Mouse (Mus musculus) embryo, embryonic 10 days (tissue): Measurements from ENCODE around the gene Slc16a6.

Source experiments
- DNase-seq: peaks from one replicate; pipeline ENCODE4 v3.0.0-alpha.2; 2015; ENCODE audit warnings: low spot score

Slc16a6 gene

DNA sequence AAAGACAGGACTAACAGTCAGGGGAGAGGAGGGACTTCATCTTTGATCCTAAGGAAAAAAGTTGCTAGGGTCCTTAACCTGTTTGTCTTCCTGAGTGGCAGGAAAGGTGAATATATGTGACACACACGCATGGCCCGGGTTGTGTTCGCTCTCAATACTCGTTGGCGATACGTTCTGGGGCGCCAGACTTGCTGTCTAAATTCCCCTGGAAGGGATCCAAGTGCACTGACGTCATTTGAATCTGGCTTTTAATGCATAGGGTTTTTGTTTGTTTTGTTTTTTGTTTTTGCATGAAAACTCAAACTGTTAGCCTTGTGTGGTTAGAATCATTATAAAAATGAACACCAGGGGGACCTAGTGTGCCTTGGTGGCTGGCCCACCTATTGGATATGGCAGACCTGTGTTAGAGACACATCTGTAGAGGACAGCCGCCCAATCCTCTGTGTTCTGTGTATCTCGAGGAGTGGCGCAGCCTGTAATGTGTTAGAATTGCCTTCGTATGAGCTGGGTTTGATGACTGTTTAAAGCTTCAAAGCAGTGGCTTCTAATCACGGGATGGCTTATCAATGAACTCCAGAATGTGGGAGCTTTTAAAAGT is 27.9 kb downstream of the Slc16a6 start:
- peak; percentile 68 for DNase-seq

DNA sequence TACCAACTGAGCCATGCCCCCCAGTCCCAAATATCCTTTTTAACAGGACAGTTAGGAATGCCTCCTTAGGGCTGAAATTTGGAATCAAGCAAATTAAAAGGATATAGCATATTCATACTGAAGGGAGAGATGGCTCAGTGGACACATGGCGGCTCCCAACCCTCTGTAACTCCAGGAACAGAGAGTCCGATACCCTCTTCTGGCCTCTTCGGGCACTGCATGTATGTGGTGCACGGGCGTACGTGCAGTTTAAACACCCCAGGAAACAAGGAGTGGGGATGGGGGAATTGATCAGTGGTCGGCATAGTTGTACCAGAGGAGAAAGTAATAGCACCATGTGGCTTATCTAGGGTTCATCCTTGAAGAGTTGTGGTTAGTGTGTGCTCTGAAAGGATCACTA is 28.8 kb downstream of the Slc16a6 start:
- peak; percentile 60 for DNase-seq

DNA sequence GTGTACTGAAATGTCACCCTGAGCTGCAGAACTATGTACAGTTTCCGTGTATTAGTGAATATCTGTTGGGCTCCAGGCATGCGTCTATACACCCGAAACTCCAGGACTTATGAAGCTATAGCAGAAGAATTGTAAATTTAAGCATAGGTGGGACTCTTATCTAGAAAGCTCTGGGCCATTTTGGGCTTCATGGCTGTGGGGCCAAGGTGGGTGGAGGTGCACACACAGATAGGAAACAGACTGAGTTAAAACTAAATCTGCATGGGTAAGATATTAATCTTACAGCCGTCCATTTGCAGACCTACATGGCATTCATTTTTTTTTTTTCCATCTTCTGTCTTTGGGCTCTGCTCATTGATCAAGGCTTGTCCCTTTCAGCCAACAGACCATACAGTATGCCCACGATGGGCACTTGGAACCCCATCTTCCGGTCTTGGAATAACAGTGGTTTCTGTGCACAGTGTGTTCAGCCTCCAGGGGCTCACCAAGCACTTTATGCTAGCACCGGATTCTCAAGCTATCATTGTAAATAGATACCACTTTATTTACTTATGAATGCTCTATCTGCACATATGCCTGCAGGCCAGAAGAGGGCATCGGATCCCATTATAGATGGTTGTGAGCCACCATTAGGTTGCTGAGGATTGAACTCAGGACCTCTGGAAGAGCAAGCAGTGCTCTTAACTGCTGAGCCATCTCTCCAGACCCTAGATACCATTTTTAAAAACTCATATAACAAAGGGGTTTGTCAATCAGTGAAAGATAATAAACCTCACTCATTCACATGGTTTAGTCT is 29.7 kb downstream of the Slc16a6 start:
- DNase-seq = no peak

DNA sequence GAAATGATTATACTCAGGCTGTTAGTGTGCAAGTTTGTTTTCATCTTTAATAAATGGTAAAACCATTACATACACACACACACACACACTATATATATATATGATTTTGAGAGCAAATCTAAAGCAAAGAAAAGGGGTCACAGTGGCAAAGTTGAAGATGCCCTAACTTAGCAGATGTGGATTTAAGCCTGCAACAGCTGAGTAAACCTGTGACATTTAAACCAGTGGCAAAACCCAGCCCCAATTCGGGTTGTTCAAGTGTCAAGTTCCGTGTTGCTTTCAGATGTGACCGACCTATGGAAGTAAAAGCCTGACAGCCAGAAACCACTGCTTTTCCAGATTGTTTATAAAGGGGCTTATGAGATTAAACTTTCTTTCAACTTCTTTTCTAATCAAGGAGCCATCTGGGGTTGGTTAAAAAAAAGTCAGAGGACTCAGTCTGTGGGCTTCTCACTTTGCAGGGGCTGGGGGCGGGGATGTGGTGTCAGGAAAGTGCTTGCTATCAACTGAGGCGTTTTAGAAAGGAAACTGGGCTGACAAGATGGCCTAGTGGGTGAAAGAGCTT is 31.1 kb downstream of the Slc16a6 start:
- DNase-seq = no peak

DNA sequence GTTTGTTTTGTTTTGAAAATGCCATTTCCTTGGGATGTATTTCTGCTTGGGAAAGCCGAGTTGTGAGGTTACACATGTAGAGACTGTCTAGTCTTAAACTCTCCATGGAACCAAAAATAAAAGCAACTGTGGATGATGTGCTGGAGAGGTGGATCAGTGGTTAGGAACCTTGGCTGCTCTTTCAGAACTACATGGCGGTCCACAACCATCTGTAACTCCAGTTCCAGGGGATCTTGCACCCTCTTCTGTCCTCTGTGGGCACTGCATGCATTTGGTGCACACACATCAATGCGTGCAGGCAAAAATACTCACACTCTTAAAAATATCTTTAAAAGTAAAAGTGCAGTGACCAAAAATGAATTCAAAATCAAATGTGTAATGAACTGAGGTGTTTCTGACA is 32.3 kb downstream of the Slc16a6 start:
- peak; percentile 70 for DNase-seq

DNA sequence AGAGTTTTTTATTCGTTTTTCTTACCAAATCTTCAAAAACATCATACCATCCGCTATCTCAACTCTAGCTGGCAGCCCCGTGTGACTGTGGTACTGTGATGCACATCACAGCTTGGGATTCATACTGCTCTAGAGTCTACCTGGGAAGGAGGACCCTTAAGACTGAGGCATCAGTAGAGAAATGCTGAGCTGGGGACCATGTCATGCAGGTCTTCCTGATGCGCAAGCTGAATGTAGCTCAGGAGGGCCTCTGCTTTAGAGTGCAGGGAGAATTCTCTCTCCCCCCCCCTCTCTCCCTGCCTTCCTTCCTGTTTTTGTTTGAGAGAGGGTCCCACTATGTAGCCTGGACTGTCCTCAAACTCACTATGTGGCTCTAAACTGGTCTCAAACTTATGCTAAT is 32.8 kb downstream of the Slc16a6 start:
- no peak for DNase-seq

DNA sequence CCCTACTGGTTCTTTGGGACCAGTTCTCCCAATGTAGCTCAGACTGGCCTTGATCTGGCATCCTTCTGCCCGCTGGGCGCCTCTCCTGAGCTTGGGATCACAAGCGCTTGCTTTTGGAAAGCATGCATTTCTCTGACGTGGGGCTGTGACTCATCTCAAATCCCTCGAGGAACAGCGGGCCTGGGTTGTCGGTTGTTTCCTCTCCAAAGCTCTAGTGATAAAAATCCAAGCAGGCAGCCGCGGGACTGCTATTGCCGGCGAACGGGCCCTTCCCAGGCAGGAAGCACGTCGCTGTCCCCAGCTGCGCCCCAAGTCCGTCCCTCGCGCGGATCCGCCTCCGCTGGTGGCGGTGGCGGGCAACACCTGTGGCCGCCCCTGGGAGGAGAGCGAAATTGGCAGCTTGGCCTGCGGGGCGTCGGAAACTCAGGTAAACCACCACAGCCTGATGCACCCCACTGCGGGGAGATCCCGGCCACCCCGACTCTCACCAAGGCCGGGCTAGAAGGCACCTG is 33.5 kb downstream of the Slc16a6 start:
- DNase-seq = peak; percentile 63

DNA sequence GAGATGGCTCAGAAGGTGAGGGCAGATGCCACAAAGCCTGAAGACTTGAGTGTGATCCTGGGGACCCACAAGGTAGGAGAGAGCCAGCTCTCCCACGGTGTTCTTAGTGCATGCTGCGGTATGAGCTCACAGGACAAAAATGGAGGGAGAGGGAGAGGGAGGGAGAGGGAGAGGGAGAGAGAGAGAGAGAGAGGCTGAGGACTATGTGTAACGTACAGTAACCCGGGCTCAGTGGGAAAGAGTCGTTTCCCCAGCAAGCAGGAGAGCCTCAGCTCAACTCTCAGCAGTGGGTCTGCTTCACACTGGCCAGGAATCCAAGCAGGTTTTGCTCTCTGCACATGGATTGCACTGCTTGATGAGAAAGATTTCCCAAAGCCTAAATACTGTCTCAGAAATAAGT is 34.2 kb downstream of the Slc16a6 start:
- DNase-seq = no peak

DNA sequence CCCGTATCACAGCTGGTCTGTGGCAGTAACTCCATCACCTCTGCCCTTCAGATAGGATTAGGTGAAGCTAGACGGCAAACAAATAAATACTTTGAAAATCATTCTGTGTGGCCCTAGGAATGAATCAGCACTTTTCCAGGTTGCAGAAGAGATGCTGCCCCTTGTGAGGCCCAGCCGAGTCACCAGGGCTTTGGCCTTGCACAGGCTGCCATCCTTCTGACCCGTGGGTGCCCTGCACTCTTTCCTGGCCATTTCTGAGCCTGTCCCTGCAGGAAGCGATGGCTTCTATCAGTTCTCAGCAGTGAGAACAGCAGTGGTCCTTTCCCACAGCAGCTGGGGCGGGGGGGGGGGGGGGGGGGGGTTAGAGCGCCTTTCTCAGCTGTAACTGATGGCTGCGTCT is 36.5 kb downstream of the Slc16a6 start:
- no peak for DNase-seq

DNA sequence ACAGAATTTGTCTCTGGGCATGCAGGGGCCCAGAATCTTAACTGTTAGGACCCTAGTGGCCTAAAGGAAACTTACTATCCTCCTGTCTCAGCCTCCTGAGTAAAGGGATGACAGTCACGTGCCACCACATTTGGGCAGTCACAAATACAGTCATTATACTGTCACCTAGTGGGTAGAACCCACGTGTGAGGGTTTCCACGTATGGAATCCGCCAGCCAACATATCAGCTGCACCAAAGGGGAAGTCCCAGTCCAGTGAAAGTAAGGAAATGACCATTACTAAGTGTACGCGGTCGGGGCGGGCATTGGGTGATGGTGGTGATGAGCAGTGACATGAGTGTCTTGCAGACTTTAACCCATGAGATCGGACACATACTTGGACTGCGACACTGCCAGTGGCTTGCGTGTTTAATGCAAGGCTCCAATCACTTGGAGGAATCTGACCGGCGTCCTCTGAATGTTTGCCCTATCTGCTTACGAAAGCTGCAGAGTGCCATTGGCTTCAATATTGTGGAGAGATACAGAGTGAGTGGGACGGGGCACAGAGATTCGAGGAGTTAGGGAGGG is 39.1 kb downstream of the Slc16a6 start:
- DNase-seq = no peak

DNA sequence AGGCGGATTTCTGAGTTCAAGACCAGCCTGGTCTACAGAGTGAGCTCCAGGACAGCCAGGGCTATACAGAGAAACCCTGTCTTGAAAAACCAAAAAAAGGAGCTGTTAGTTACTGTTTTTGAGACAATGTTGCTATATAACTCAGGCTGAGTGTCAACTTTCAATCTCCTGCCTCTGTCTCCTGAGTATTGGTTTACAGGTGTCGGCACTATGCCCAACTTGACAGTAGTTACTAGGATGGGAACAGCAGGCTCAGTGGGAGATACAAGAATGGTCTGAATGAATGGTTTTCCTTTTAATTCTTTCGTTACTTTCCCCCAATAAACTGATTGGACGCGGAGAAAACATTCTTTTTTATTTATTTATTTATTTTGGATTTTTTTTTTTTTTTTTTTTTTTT is 46.0 kb downstream of the Slc16a6 start:
- DNase-seq = no peak

DNA sequence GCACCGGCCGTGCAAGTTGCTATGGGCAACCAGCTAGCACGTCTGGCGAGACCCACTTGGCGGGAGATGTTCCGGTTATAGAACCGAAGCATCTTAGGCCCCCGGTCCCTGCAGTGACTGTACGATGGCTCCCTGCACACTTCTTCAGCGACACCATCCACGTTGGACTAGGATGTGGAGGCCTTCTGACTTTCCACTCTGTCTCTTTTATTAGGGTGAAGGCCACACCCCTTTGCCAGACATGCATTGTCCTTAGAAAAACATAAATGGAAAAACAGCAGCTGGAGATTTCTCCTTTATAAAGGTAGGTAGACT is 47.2 kb downstream of the Slc16a6 start:
- no peak for DNase-seq

DNA sequence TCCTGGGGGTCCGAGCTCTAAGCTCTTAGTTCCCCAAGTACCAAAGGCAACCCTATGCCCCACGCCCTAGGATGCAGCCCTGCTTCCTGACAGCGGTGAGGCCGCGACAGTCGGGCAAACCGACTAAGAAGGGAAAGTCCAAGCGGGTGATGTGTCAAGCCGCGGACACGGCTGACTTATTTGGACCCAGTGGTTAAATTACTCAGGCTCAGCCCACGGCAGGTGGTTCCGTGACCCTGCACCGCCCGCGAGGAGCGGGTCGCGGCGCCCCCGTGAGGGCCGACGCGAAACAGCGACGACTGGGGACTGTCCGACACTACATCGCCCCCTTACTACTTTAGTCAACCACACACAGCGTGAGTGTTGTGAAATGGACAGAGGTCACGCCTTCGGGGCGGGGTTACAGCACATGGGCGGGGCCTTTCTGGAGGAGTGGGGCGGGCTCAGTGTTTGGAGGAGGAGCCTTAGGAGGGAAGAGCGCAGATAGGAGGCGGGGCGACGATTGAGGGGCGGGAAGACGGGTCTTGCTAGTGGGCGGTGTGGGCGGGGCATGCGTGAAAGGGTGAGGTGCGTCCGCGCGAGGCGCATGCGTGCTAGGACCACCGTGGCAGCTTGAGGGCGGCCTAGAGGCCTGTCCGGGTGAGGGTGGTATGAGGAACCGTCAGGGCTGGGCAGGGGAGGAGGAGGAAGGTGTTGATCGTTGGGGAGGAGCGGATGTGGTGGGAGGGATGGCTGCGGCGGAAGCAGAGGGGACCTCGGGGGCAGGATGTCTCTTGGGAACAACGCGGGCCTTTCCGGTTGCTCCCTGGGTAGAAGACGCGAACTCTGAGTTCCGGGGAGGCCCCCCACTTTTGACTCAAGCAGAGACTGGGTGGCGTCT is 47.8 kb downstream of the Slc16a6 start, which contains the start of gene Amz2:
Amz2 (plus strand) TSS at position 555 of the 880 bp plus-strand sequence.
- peak; percentile 100 for DNase-seq

DNA sequence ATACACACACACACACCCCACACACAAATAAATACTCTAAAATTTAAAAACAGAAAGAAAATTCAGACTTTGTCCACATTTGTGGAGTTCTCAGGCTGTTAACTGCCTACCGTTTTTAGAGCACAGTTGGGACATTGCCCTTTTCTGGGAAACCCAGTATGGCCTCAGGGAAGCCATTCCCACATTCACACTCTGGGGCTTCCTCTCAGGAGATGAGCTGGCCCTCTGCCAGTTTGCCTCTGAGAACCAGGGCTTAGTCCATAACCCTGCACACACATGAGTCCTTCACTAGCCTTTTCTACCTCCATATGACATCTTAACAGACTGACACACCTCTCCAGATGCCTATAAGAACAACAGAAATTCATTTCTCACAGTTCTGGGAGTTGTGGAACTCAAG is 50.1 kb downstream of the Slc16a6 start:
- no peak for DNase-seq

DNA sequence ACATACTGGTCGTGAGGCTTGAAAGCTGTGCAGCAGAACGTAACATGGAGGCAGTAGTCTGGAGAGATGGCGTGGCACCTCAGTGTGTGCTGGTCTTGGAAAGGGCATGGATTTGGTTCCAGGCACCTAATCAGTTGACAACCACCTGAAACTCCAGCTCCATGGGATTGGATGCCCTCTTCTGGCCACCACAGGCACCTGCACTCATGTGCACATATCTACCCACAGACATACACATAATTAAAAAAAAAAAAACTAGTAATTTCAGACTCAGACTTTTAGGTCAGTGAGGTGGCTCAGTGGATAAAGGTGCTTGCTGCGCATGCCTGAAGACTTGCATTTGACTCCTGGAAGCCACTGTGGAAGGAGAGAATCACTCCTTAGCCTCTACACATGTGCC is 51.1 kb downstream of the Slc16a6 start:
- DNase-seq = no peak

DNA sequence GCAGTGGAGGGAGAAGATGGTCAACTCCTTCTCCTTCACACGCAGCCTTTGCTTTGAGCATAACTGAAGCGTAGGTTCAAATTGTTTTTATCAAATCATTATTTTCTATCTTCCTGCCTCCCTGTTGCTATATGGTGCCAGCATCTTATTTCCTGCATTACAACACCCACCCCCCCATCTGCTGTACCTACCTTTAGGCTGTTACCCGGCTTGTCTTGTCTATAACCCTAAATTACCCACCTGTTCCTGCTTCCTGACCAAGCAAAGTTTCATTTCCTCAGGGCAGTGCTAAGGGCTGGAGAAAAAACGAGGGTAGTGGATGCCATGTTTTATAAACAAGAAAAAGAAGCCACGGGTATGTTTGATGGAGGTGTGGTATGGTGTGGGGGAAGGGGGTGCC is 52.2 kb downstream of the Slc16a6 start:
- DNase-seq = no peak

DNA sequence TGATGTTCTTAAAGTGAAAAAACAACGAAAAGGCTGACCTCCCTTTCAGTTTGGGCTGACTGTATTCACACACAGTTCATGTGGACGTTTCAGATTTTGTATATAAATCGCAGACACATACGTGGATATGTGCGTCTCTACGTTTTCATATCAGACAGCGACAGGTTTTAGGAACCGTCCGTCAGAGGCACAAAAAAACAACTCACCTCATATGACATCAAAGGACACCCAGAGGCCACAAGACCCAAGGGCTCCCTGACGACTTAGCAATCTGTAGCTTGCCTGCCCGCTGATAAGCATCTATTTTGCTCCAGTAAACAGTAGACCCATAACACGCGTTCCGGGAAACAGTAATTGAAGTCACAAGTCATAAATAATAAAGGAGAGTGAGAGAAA is 52.8 kb downstream of the Slc16a6 start:
- no peak for DNase-seq

DNA sequence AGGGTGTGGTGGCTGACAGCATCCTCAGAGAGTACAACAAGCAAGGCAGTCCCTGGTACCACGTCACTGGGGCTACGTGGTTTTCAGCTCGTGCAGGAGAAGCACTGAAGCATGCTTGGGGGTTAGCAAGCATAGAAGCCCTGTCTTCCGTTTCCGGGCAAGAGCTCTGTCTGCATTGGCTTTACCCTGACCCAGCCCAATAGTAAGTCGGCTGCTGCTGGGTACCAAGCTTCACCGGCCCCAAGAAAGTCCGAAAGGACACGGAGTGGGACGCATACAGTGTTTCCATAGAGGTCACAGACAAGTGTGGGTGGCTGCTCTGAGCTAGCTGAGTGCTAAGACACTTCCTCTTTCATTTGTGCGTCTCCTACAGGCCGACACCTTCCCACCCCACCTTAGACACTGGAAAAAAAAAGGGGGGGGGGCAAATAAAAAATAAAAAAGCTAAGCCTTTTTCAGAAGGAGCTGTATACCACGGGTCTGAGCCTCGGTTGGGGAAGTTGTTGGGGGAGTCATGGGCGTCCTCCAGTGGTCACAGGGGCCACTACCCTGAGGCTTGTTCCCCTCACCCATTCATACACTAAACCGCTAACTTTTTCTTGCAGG is 53.3 kb downstream of the Slc16a6 start:
- DNase-seq = no peak

DNA sequence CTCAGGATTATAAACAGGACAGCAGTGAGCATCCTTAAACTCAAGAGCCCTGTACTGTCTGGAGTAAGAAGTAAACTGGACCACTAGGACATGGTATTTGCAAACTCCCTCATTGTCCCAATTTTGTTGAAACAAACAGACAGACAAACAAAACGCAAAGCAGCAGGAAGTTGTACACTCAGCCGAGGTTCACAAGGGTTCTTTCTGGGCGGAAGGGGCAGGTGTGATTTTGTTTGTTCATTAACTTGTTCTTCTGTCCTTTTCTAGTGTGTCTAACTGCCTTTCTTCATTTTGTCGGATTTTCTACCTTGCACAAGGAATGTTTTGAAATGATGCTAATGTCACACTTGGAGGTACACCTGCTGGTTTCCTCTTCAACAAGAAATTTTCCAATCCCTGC is 53.9 kb downstream of the Slc16a6 start:
- DNase-seq = no peak

DNA sequence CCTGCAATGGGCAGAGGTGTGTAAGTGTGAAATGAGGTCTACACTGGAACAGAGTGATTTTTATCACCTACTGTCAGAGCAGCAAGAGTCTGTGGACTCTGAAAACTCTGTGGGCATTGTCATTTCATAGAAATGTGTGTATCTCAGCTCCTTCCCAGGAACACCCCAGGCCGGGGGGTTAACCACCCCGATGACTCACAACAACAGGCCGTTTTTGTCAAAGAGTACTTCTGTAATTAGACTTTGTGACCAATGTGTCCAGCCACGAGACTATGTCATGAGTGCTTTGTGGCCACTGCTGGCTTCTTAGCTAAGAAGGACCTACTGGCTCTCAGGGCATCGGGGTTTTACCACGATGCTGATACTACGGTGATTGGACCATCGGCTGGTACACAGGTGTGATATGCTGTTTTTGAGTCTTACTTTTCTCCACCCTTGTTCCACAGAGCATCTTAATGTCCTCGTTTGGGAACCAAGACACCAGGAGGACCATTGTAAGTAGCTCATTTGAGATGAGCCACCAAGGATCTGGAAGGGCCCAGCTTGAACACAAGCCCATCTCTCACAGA is 55.8 kb downstream of the Slc16a6 start:
- DNase-seq = no peak

DNA sequence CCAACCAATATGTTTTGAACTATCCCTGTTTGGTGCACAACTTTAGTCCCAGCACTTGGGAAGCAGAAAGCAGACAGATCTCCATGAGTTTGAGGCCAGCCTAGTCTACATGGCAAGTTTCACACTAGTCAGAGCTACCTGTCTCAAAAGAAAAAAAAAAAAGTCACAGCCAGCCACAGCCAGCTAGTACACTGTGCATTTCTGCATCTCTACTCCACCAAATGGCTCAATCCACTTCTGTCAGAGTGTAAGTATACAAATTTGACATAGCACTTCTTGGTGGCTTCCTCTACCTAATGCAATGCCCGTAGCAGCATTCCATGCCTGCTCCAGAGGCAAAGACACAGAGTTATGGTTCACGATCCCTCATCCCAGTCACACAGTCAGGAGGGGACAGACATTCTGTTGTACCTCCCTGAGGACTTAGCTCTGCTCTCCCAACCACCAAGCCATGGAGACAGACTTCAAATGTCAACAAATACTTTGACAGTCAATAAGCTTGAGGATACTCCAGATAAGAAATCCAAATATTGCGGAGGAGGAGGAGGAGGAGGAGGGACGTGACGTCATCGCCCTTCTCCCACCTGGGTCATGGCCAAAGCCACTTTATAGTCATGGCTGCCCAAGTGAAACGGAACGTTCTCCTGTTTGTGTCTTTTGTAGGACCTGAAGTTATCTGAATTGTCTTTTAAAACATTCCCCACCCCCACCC is 56.5 kb downstream of the Slc16a6 start:
- DNase-seq = no peak
